Mouse (Mus musculus): Measurements from ENCODE around the gene Bcap31. TPM values are rescaled to one million over a fixed set of nuclear protein-coding genes. Genes with fewer than 3 reads are reported as not detected.

Gene Bcap31
- polyA plus RNA-seq, 1 experiment from 2014 or later = 171 TPM

GRCm38 (mm10) chrX:73690917-73691629 lies 24.9 kb downstream of the Bcap31 start:
- Histone ChIP-seq H3K4me2 (no peak overlapping the region), H3K27ac (ENCODE audit: low read depth, low read length) (no peak overlapping the region), H3K4me3 (ENCODE audit: low read depth, low read length) (no peak overlapping the region), H3K9ac (ENCODE audit: low read depth, low read length) (no peak overlapping the region), H3K27me3 (ENCODE audit: control insufficient read depth, insufficient read depth, low read length) (no peaks in the 10 kb centered on the region; the same call in 1 of the 2 replicates), H3K4me1 (ENCODE audit: control insufficient read depth, insufficient read depth, low read length) (no peaks in the 10 kb centered on the region), H3K36me3 (ENCODE audit: control insufficient read depth, insufficient read depth, low read length) (no peaks in the 10 kb centered on the region), H3K9me3 (replicated peaks; ENCODE audit: control insufficient read depth, low read length) (no peaks in the 10 kb centered on the region)
- no peak for ATAC-seq (replicated peaks; ENCODE audit: insufficient number of reproducible peaks, low FRiP score, low TSS enrichment)
- 73% methylated on average over 5 of the region's 5 CpGs for WGBS (ENCODE audit: insufficient replicate concordance)

DNA sequence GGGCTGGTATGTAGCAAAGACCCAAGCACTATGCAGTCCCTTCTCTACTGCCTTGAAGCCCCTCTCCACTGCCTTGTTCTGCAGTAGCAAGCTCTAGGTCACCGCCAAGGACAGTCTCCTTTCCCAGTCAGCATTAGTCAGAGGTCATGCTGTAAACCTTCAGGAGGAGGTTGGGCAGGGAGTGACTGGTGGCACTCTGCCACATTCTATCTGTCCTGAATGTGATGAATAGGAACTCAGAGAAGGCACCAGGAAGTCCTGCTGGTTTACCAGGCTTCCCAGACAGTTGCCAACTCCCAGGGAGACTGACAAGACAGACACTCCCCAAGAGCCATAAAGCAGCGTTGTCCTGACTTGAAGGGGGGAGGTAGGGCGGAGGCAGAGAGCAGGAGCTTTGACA lies 30.3 kb downstream of the Bcap31 start:
- H3K4me1 ChIP-seq (ENCODE audit: control insufficient read depth, insufficient read depth, low read length) = no peaks in the 10 kb centered on the region; the same call in 1 of the 2 replicates
- H3K4me2 ChIP-seq = no peak overlapping the region
- no peaks in the 10 kb centered on the region; the same call in 1 of the 2 replicates for H3K27me3 ChIP-seq (ENCODE audit: control insufficient read depth, insufficient read depth, low read length)
- 55% methylated on average over 3 of the region's 3 CpGs for WGBS (ENCODE audit: insufficient replicate concordance)
- no peaks in the 10 kb centered on the region for H3K36me3 ChIP-seq (ENCODE audit: control insufficient read depth, insufficient read depth, low read length)
- no peaks in the 10 kb centered on the region for H3K9me3 ChIP-seq (replicated peaks; ENCODE audit: control insufficient read depth, low read length)
- H3K4me3 ChIP-seq (ENCODE audit: low read depth, low read length) = no peak overlapping the region
- no peak for ATAC-seq (replicated peaks; ENCODE audit: insufficient number of reproducible peaks, low FRiP score, low TSS enrichment)
- H3K9ac ChIP-seq (ENCODE audit: low read depth, low read length) = no peak overlapping the region
- peak overlapping the region; percentile 76 for H3K27ac ChIP-seq (ENCODE audit: low read depth, low read length)

DNA sequence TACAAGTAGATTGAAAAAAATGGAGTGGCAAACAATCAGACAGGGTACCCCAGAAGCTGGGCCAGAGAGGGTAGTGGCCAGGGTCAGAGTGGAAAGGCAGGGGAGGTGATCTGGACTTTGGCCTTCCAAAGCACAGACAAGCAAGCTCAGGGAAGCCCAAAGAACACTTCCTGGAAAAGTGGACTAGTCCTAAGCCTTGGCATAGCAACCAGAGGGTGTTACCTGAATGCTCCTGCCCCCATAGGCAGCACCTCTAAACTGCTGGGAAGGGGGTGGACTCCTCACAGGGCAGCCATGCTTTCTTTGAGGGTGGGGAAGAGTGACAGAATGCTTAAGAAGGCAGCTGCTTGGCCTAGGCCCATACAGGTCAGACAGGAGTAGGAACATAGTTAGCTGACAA lies 31.0 kb downstream of the Bcap31 start:
- H3K9me3 ChIP-seq (replicated peaks; ENCODE audit: control insufficient read depth, low read length) = no peaks in the 10 kb centered on the region
- no peak overlapping the region for H3K9ac ChIP-seq (ENCODE audit: low read depth, low read length)
- ATAC-seq (replicated peaks; ENCODE audit: insufficient number of reproducible peaks, low FRiP score, low TSS enrichment) = no peak
- H3K4me2 ChIP-seq = no peak overlapping the region
- peak overlapping the region; percentile 76 for H3K27ac ChIP-seq (ENCODE audit: low read depth, low read length)
- H3K4me3 ChIP-seq (ENCODE audit: low read depth, low read length) = no peak overlapping the region
- no peaks in the 10 kb centered on the region; the same call in 1 of the 2 replicates for H3K27me3 ChIP-seq (ENCODE audit: control insufficient read depth, insufficient read depth, low read length)
- H3K4me1 ChIP-seq (ENCODE audit: control insufficient read depth, insufficient read depth, low read length) = no peaks in the 10 kb centered on the region; the same call in 1 of the 2 replicates
- H3K36me3 ChIP-seq (ENCODE audit: control insufficient read depth, insufficient read depth, low read length) = peaks cover 4% of the 10 kb centered on the region; the same call in 1 of the 2 replicates

- Histone ChIP-seq H3K4me3 (ENCODE audit: low read depth, low read length) (no peak overlapping the region), H3K9me3 (replicated peaks; ENCODE audit: control insufficient read depth, low read length) (no peaks in the 10 kb centered on the region), H3K27me3 (ENCODE audit: control insufficient read depth, insufficient read depth, low read length) (no peaks in the 10 kb centered on the region; the same call in 1 of the 2 replicates), H3K27ac (ENCODE audit: low read depth, low read length) (no peak overlapping the region), H3K9ac (ENCODE audit: low read depth, low read length) (no peak overlapping the region), H3K4me1 (ENCODE audit: control insufficient read depth, insufficient read depth, low read length) (no peaks in the 10 kb centered on the region; the same call in 1 of the 2 replicates), H3K36me3 (ENCODE audit: control insufficient read depth, insufficient read depth, low read length) (peaks cover 4% of the 10 kb centered on the region; the same call in 1 of the 2 replicates), H3K4me2 (no peak overlapping the region)
- WGBS (ENCODE audit: insufficient replicate concordance) = 80% methylated on average over 2 of the region's 2 CpGs
- no peak for ATAC-seq (replicated peaks; ENCODE audit: insufficient number of reproducible peaks, low FRiP score, low TSS enrichment)
Observed at GRCm38 (mm10) chrX:73684156-73684555, 31.8 kb downstream of the Bcap31 start.

DNA sequence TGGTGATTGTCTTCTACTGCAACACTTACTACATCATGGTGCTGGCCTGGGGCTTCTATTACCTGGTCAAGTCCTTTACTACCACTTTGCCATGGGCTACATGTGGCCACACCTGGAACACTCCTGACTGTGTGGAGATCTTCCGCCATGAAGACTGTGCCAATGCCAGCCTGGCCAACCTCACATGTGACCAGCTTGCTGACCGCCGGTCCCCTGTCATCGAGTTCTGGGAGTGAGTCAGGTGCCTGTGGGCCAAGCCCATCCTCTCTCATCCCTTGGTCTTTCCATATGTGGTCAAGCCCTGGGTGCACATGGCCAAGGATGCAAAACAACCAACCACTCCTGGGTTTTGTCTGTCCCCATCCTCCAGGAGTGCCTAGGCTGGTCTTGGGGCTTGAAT lies 39.3 kb downstream of the Bcap31 start:
- H3K36me3 ChIP-seq (ENCODE audit: control insufficient read depth, insufficient read depth, low read length) = peaks cover 4% of the 10 kb centered on the region; the same call in 1 of the 2 replicates
- no peak overlapping the region for H3K27ac ChIP-seq (ENCODE audit: low read depth, low read length)
- no peaks in the 10 kb centered on the region for H3K4me1 ChIP-seq (ENCODE audit: control insufficient read depth, insufficient read depth, low read length)
- H3K9ac ChIP-seq (ENCODE audit: low read depth, low read length) = no peak overlapping the region
- peaks cover 5% of the 10 kb centered on the region for H3K27me3 ChIP-seq (ENCODE audit: control insufficient read depth, insufficient read depth, low read length)
- WGBS (ENCODE audit: insufficient replicate concordance) = 86% methylated on average over 4 of the region's 4 CpGs
- H3K9me3 ChIP-seq (replicated peaks; ENCODE audit: control insufficient read depth, low read length) = no peaks in the 10 kb centered on the region
- no peak for ATAC-seq (replicated peaks; ENCODE audit: insufficient number of reproducible peaks, low FRiP score, low TSS enrichment)
- H3K4me2 ChIP-seq = no peak overlapping the region
- H3K4me3 ChIP-seq (ENCODE audit: low read depth, low read length) = no peak overlapping the region

DNA sequence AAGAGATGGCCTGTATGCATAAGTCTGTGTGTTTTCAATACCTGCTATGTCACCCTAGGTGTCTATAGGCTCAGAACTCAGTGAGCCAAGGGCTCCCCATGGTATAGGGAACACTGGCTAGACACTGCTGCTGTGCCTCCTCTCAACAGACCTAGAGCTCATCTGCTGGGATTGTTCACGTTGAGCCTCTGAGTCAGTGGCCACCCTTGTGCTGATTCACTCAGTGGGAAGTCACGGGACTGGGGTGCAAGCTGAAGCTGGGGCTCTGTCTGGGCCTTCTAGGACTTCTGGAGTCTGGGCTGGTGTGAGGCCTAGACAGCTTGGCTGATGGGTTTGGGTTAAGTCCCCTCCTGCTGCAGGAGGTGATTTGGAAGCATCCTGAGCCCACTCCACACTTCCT lies 40.7 kb downstream of the Bcap31 start:
- H3K36me3 ChIP-seq (ENCODE audit: control insufficient read depth, insufficient read depth, low read length) = peaks cover under 1% of the 10 kb centered on the region; the same call in 1 of the 2 replicates
- 55% methylated on average over 2 of the region's 2 CpGs for WGBS (ENCODE audit: insufficient replicate concordance)
- no peak overlapping the region for H3K27ac ChIP-seq (ENCODE audit: low read depth, low read length)
- H3K4me2 ChIP-seq = peak overlapping the region; percentile 70; the same call in 1 of the 2 replicates
- no peaks in the 10 kb centered on the region for H3K9me3 ChIP-seq (replicated peaks; ENCODE audit: control insufficient read depth, low read length)
- H3K9ac ChIP-seq (ENCODE audit: low read depth, low read length) = no peak overlapping the region
- peaks cover 5% of the 10 kb centered on the region for H3K27me3 ChIP-seq (ENCODE audit: control insufficient read depth, insufficient read depth, low read length)
- H3K4me3 ChIP-seq (ENCODE audit: low read depth, low read length) = no peak overlapping the region
- ATAC-seq (replicated peaks; ENCODE audit: insufficient number of reproducible peaks, low FRiP score, low TSS enrichment) = no peak
- no peaks in the 10 kb centered on the region for H3K4me1 ChIP-seq (ENCODE audit: control insufficient read depth, insufficient read depth, low read length)

DNA sequence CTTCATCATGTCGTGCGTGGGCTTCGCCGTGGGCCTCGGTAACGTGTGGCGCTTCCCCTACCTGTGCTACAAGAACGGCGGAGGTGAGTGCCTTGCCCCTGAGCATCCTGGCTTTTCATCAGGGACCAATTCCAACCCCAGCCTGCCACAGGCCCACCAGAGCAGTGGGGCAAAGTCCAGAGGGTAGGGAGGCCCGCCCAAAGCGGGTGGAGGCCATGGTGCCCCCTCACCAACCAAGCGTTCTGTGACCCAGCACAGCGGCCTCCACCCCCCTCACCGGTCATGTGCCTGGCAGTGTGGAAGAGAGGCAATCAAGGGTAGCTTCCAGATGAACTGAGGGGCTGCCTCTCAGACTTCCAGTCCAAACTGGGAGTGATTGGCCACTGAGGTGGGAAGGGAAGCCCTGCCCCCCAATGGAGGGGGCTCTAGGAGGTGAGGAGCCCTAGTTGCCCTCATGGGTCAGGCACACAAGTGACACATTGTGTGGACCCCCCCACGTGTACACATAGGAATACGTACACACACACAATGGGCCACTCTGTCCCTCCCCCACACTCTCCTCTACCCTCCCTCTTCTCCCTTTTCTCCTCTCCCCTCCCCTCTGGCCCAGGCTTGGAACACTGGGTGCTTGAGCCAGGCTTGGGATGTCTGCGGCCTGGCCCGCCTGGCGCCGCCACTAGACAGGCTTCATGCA lies 41.9 kb downstream of the Bcap31 start:
- Histone ChIP-seq H3K4me1 (ENCODE audit: control insufficient read depth, insufficient read depth, low read length) (no peaks in the 10 kb centered on the region), H3K9ac (ENCODE audit: low read depth, low read length) (peak overlapping the region; percentile 66), H3K27me3 (ENCODE audit: control insufficient read depth, insufficient read depth, low read length) (peaks cover 5% of the 10 kb centered on the region), H3K4me3 (ENCODE audit: low read depth, low read length) (peak overlapping the region; percentile 50), H3K36me3 (ENCODE audit: control insufficient read depth, insufficient read depth, low read length) (no peaks in the 10 kb centered on the region), H3K27ac (ENCODE audit: low read depth, low read length) (peak overlapping the region; percentile 74; the same call in 1 of the 2 replicates), H3K9me3 (replicated peaks; ENCODE audit: control insufficient read depth, low read length) (no peaks in the 10 kb centered on the region), H3K4me2 (peak overlapping the region; percentile 70)
- ATAC-seq (replicated peaks; ENCODE audit: insufficient number of reproducible peaks, low FRiP score, low TSS enrichment) = peak; percentile 40; the same call in 1 of the 2 replicates
- WGBS (ENCODE audit: insufficient replicate concordance) = 29% methylated on average over 20 of the region's 20 CpGs

DNA sequence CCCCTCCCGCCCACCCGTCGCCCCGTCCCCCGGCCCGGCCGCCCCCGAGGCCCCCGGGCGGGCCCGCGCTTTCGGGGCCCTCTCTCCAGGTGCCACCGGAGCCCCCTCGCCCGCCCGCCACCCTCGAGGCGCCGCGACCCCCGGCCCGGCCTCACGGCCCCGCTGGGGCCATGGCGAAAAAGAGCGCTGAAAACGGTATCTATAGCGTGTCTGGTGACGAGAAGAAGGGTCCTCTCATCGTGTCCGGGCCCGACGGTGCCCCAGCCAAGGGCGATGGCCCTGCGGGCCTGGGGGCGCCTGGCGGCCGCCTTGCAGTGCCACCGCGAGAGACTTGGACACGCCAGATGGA lies 42.4 kb downstream of the Bcap31 start:
- ATAC-seq (replicated peaks; ENCODE audit: insufficient number of reproducible peaks, low FRiP score, low TSS enrichment) = no peak
- Histone ChIP-seq H3K36me3 (ENCODE audit: control insufficient read depth, insufficient read depth, low read length) (no peaks in the 10 kb centered on the region), H3K4me3 (ENCODE audit: low read depth, low read length) (peak overlapping the region; percentile 50), H3K9ac (ENCODE audit: low read depth, low read length) (peak overlapping the region; percentile 66), H3K9me3 (replicated peaks; ENCODE audit: control insufficient read depth, low read length) (no peaks in the 10 kb centered on the region), H3K4me1 (ENCODE audit: control insufficient read depth, insufficient read depth, low read length) (no peaks in the 10 kb centered on the region), H3K27me3 (ENCODE audit: control insufficient read depth, insufficient read depth, low read length) (peaks cover 5% of the 10 kb centered on the region), H3K4me2 (peak overlapping the region; percentile 70), H3K27ac (ENCODE audit: low read depth, low read length) (peak overlapping the region; percentile 74)
- 25% methylated on average over 24 of the region's 42 CpGs for WGBS (ENCODE audit: insufficient replicate concordance)
